Mouse (Mus musculus) CH12.LX (cell line): ENCODE measurements at regions not wholly inside any gene's neighbourhood (a gene's known extent, or its start where the extent isn't known, plus 50 kb on each side); places are given as distances from the start of the nearest gene placed in this dataset.

Source experiments
- BHLHE40 ChIP-seq: IDR thresholded peaks from 2 replicates; pipeline ENCODE4 v1.6.1; 2011; ENCODE audit warnings: mild to moderate bottlenecking, low read depth, low read length, improper control_type of control experiment
- EP300 ChIP-seq: IDR thresholded peaks from 2 replicates; pipeline ENCODE4 v1.6.1; 2011; ENCODE audit warnings: low read length, improper control_type of control experiment

- TF ChIP-seq BHLHE40 = no peak
- TF ChIP-seq EP300 = no peak
Observed at GRCm38 (mm10) chr16:93028016-93028415, 202.1 kb upstream of the Runx1 start.
